26 mouse cellular contexts compared by ENCODE assay signal in the genomic region with DNA sequence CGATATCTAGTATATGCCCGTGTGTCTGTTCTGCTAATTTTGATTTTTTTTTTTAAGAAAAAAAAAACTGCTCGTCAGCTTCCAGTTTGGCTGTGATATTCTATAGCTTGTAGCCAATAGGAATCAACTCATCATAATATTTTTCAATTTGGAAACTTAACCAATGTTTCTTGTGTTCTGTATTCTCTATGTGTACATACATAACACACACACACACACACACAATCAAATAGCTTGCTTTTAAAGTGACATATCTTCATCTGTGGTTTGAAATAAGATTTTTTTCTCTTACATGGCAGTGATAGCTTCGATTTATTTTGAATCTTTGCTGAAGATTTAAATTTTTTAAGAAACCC. TPM values are rescaled to one million over a fixed set of nuclear protein-coding genes. Genes with fewer than 3 reads are reported as not detected.
A peak's percentile ranks its signal among the peaks of the same experiment; 100 is the strongest.
DNase-seq lines count a peak whose midpoint lies in the region; ATAC-seq and TF ChIP-seq lines count a peak whose summit lies in the region.
"Had no signal": no experiment of that assay in that cellular context is flagged by ENCODE, and none has a peak within 500 bp of the region (broad histone marks: within the 10 kb centered on the region; RNA-seq: fewer than 3 reads in every experiment).

No protein-coding gene starts in this region.

- peak; percentile 45; the same call in 1 of the 2 replicates for ATAC-seq in forebrain, embryonic 14.5 days
- ATAC-seq in forebrain, embryonic 16.5 days = peak; percentile 65
- ATAC-seq in forebrain, embryonic 11.5 days (replicated peaks; ENCODE audit: low FRiP score) = no peak
- ATAC-seq in midbrain, embryonic 15.5 days (replicated peaks) = no peak
- ATAC-seq in midbrain, embryonic 11.5 days (ENCODE audit: low FRiP score) = no peak
- ATAC-seq: activated CD4-positive, CD25-positive, alpha-beta regulatory T cell, adult 4 months; CD4-positive, CD25-positive, alpha-beta regulatory T cell, adult 4 months; Patski had no signal

- H3K4me2 ChIP-seq in forebrain, embryonic 14.5 days (ENCODE audit: low read length) = no peak overlapping the region
- H3K4me2 ChIP-seq in forebrain, embryonic 16.5 days (ENCODE audit: low read length) = peak overlapping the region; percentile 16; the same call in 1 of the 2 replicates
- H3K4me2 ChIP-seq in forebrain, embryonic 11.5 days (ENCODE audit: low read depth, low read length, severe bottlenecking) = no peak overlapping the region
- H3K4me2 ChIP-seq in midbrain, embryonic 15.5 days = no peak overlapping the region
- H3K4me2 ChIP-seq in midbrain, embryonic 11.5 days = no peak overlapping the region
- H3K4me2 ChIP-seq: embryonic facial prominence, embryonic 12.5 days had no signal

- peak; percentile 54 for DNase-seq in forebrain, embryonic 14.5 days (ENCODE audit: low spot score)
- no peak for DNase-seq in forebrain, embryonic 10.5 days (ENCODE audit: extremely low spot score, low spot score)
- no peak for DNase-seq in forebrain, embryonic 11.5 days (ENCODE audit: low spot score)
- DNase-seq in midbrain, embryonic 11.5 days (ENCODE audit: low spot score, missing footprints) = no peak
- peak; percentile 15 for DNase-seq in brain, embryonic 14.5 days (ENCODE audit: low read depth)
- DNase-seq in ovary, postnatal 14 days (ENCODE audit: low spot score) = no peak
- DNase-seq: adrenal gland, adult 8-10 months; adrenal gland, postnatal 14 days; adrenal gland, postnatal 36 days; B cell, adult 2 months; cerebellum, adult 11-12 months; cerebellum, adult 2 months; cerebellum, adult 9-10 months; cerebellum, postnatal 10 days; cerebellum, postnatal 25 days had no signal

- WGBS in forebrain, embryonic 14.5 days = 75% methylated on average over 4 of the region's 4 CpGs
- 91% methylated on average over 4 of the region's 4 CpGs for WGBS in forebrain, embryonic 10.5 days
- WGBS in forebrain, embryonic 16.5 days = 61% methylated on average over 4 of the region's 4 CpGs
- WGBS in forebrain, embryonic 11.5 days = 89% methylated on average over 4 of the region's 4 CpGs
- 77% methylated on average over 4 of the region's 4 CpGs for WGBS in midbrain, embryonic 15.5 days
- WGBS in midbrain, embryonic 11.5 days = 86% methylated on average over 4 of the region's 4 CpGs

- no peaks in the 10 kb centered on the region for H3K36me3 ChIP-seq in forebrain, embryonic 14.5 days (ENCODE audit: control insufficient read depth, insufficient read depth, low read length)
- no peaks in the 10 kb centered on the region for H3K36me3 ChIP-seq in forebrain, embryonic 10.5 days (replicated peaks)
- no peaks in the 10 kb centered on the region for H3K36me3 ChIP-seq in forebrain, embryonic 16.5 days (ENCODE audit: control insufficient read depth, insufficient read depth)
- H3K36me3 ChIP-seq in forebrain, embryonic 11.5 days (ENCODE audit: control insufficient read depth, insufficient read depth, low read length) = no peaks in the 10 kb centered on the region
- H3K36me3 ChIP-seq in midbrain, embryonic 15.5 days (replicated peaks) = no peaks in the 10 kb centered on the region
- no peaks in the 10 kb centered on the region for H3K36me3 ChIP-seq in midbrain, embryonic 11.5 days (ENCODE audit: control insufficient read depth, insufficient read depth, low read length)
- H3K36me3 ChIP-seq: embryonic facial prominence, embryonic 10.5 days; embryonic facial prominence, embryonic 12.5 days; G1E had no signal

- H3K27ac ChIP-seq in forebrain, embryonic 14.5 days (ENCODE audit: low read depth, low read length) = no peak overlapping the region
- H3K27ac ChIP-seq in forebrain, embryonic 10.5 days = no peak overlapping the region
- peak overlapping the region; percentile 53 for H3K27ac ChIP-seq in forebrain, embryonic 16.5 days (ENCODE audit: low read length)
- no peak overlapping the region for H3K27ac ChIP-seq in forebrain, embryonic 11.5 days (ENCODE audit: low read depth, low read length)
- H3K27ac ChIP-seq in midbrain, embryonic 15.5 days = peak overlapping the region; percentile 45; the same call in 1 of the 2 replicates
- no peak overlapping the region for H3K27ac ChIP-seq in midbrain, embryonic 11.5 days (ENCODE audit: low read depth, low read length)
- H3K27ac ChIP-seq: embryonic facial prominence, embryonic 10.5 days; embryonic facial prominence, embryonic 12.5 days had no signal

- TF ChIP-seq CTCF in brain, embryonic 14.5 days (IDR thresholded peaks at IDR 0.05; ENCODE audit: borderline replicate concordance, extremely low read depth, insufficient read depth, insufficient read length) = no peak

- no peak overlapping the region for H3K9ac ChIP-seq in forebrain, embryonic 14.5 days (ENCODE audit: low read length)
- H3K9ac ChIP-seq in forebrain, embryonic 16.5 days (replicated peaks; ENCODE audit: low read depth, low read length) = no peak overlapping the region
- H3K9ac ChIP-seq in forebrain, embryonic 11.5 days (ENCODE audit: low read length) = no peak overlapping the region
- no peak overlapping the region for H3K9ac ChIP-seq in midbrain, embryonic 15.5 days
- H3K9ac ChIP-seq in midbrain, embryonic 11.5 days (ENCODE audit: low read length) = no peak overlapping the region
- H3K9ac ChIP-seq: embryonic facial prominence, embryonic 12.5 days had no signal

- no peak for TF ChIP-seq POLR2A in brain, embryonic 14.5 days (IDR thresholded peaks at IDR 0.05; ENCODE audit: borderline replicate concordance, extremely low read depth, insufficient read depth, insufficient read length, poor library complexity, severe bottlenecking)

- no peaks in the 10 kb centered on the region for H3K27me3 ChIP-seq in forebrain, embryonic 14.5 days (replicated peaks; ENCODE audit: control insufficient read depth, insufficient read depth, low read length)
- H3K27me3 ChIP-seq in forebrain, embryonic 10.5 days (ENCODE audit: poor library complexity, severe bottlenecking) = no peaks in the 10 kb centered on the region
- H3K27me3 ChIP-seq in forebrain, embryonic 16.5 days (replicated peaks; ENCODE audit: control insufficient read depth, insufficient read depth, low read length) = no peaks in the 10 kb centered on the region
- no peaks in the 10 kb centered on the region for H3K27me3 ChIP-seq in forebrain, embryonic 11.5 days (ENCODE audit: control insufficient read depth, insufficient read depth, low read length)
- H3K27me3 ChIP-seq in midbrain, embryonic 15.5 days (replicated peaks) = no peaks in the 10 kb centered on the region
- no peaks in the 10 kb centered on the region for H3K27me3 ChIP-seq in midbrain, embryonic 11.5 days (ENCODE audit: control insufficient read depth, insufficient read depth, low read length)
- H3K27me3 ChIP-seq: CH12.LX; embryonic facial prominence, embryonic 12.5 days had no signal

- H3K9me3 ChIP-seq in forebrain, embryonic 14.5 days (replicated peaks; ENCODE audit: control insufficient read depth, low read length) = no peaks in the 10 kb centered on the region
- no peaks in the 10 kb centered on the region for H3K9me3 ChIP-seq in forebrain, embryonic 10.5 days
- H3K9me3 ChIP-seq in forebrain, embryonic 16.5 days (ENCODE audit: control insufficient read depth, low read length) = no peaks in the 10 kb centered on the region
- H3K9me3 ChIP-seq in forebrain, embryonic 11.5 days (ENCODE audit: control insufficient read depth, low read length) = no peaks in the 10 kb centered on the region
- no peaks in the 10 kb centered on the region for H3K9me3 ChIP-seq in midbrain, embryonic 15.5 days
- no peaks in the 10 kb centered on the region for H3K9me3 ChIP-seq in midbrain, embryonic 11.5 days (ENCODE audit: control insufficient read depth, low read length)
- H3K9me3 ChIP-seq: embryonic facial prominence, embryonic 10.5 days; embryonic facial prominence, embryonic 12.5 days; G1E had no signal

- no peaks in the 10 kb centered on the region for H3K4me1 ChIP-seq in forebrain, embryonic 14.5 days (ENCODE audit: control insufficient read depth, insufficient read depth, low read length)
- no peaks in the 10 kb centered on the region for H3K4me1 ChIP-seq in forebrain, embryonic 10.5 days
- H3K4me1 ChIP-seq in forebrain, embryonic 16.5 days (replicated peaks; ENCODE audit: control insufficient read depth, insufficient read depth, low read length) = no peaks in the 10 kb centered on the region; the same call in 1 of the 2 replicates
- no peaks in the 10 kb centered on the region for H3K4me1 ChIP-seq in forebrain, embryonic 11.5 days (replicated peaks; ENCODE audit: control insufficient read depth, insufficient read depth, low read length)
- H3K4me1 ChIP-seq in midbrain, embryonic 15.5 days = no peaks in the 10 kb centered on the region
- no peaks in the 10 kb centered on the region for H3K4me1 ChIP-seq in midbrain, embryonic 11.5 days (ENCODE audit: control insufficient read depth, insufficient read depth, low read length)
- H3K4me1 ChIP-seq: embryonic facial prominence, embryonic 10.5 days; embryonic facial prominence, embryonic 12.5 days had no signal

- no peak overlapping the region for H3K4me3 ChIP-seq in forebrain, embryonic 14.5 days (ENCODE audit: low read depth, low read length)
- H3K4me3 ChIP-seq in forebrain, embryonic 10.5 days = no peak overlapping the region
- H3K4me3 ChIP-seq in forebrain, embryonic 16.5 days (replicated peaks; ENCODE audit: low read length) = no peak overlapping the region
- no peak overlapping the region for H3K4me3 ChIP-seq in forebrain, embryonic 11.5 days (ENCODE audit: low read depth, low read length)
- no peak overlapping the region for H3K4me3 ChIP-seq in midbrain, embryonic 15.5 days
- no peak overlapping the region for H3K4me3 ChIP-seq in midbrain, embryonic 11.5 days (ENCODE audit: low read depth, low read length)
- H3K4me3 ChIP-seq: embryonic facial prominence, embryonic 10.5 days; embryonic facial prominence, embryonic 12.5 days had no signal

RNA-seq across cellular contexts. Expression of a gene that starts 43.5 kb away (rescaled TPM):
- polyA plus RNA-seq in forebrain, embryonic 14.5 days (2014; fragmentation: Nextera tagmentation; extraction: Ambion mirVana) = not detected in 2 replicates
- polyA plus RNA-seq in forebrain, embryonic 10.5 days (2016; fragmentation: Nextera tagmentation; extraction: Ambion mirVana) = not detected in 2 replicates
- polyA plus RNA-seq in forebrain, embryonic 16.5 days (2015; fragmentation: Nextera tagmentation; extraction: Ambion mirVana) = not detected in 2 replicates
- not detected in 2 replicates for polyA plus RNA-seq in forebrain, embryonic 11.5 days (2014; fragmentation: Nextera tagmentation; extraction: Ambion mirVana)
- not detected in 2 replicates for polyA plus RNA-seq in midbrain, embryonic 15.5 days (2015; fragmentation: Nextera tagmentation; extraction: Ambion mirVana)
- polyA plus RNA-seq in midbrain, embryonic 11.5 days (2014; fragmentation: Nextera tagmentation; extraction: Ambion mirVana) = not detected in 2 replicates
- polyA plus RNA-seq in brain, embryonic 14.5 days (2012; rRNA removed) = not detected in 2 replicates
- polyA plus RNA-seq: activated CD4-positive, CD25-positive, alpha-beta regulatory T cell, adult 4 months; CD4-positive, CD25-positive, alpha-beta regulatory T cell, adult 4 months; cerebellum, adult 2 months; cortical plate, adult 2 months; embryonic facial prominence, embryonic 10.5 days; embryonic facial prominence, embryonic 12.5 days; embryonic facial prominence, embryonic 14.5 days; G1E; Patski had no signal

Comparison
In these comparisons a context has a peak if more than half of its experiments do, and no peak if none do; other contexts are left out.
1. ATAC-seq: peak in forebrain, embryonic 14.5 days (single experiment) and forebrain, embryonic 16.5 days (single experiment); none in forebrain, embryonic 11.5 days (single experiment), midbrain, embryonic 15.5 days (single experiment) and midbrain, embryonic 11.5 days (single experiment).
2. DNase-seq: peak in forebrain, embryonic 14.5 days (single experiment) and brain, embryonic 14.5 days (single experiment); none in forebrain, embryonic 10.5 days (single experiment), forebrain, embryonic 11.5 days (single experiment), midbrain, embryonic 11.5 days (single experiment) and ovary, postnatal 14 days (single experiment).
3. H3K27ac ChIP-seq: peak in forebrain, embryonic 16.5 days (single experiment) and midbrain, embryonic 15.5 days (single experiment); none in forebrain, embryonic 14.5 days (single experiment), forebrain, embryonic 10.5 days (single experiment), forebrain, embryonic 11.5 days (single experiment) and midbrain, embryonic 11.5 days (single experiment).